1 mouse cellular context compared by ENCODE assay signal in the genomic region with DNA sequence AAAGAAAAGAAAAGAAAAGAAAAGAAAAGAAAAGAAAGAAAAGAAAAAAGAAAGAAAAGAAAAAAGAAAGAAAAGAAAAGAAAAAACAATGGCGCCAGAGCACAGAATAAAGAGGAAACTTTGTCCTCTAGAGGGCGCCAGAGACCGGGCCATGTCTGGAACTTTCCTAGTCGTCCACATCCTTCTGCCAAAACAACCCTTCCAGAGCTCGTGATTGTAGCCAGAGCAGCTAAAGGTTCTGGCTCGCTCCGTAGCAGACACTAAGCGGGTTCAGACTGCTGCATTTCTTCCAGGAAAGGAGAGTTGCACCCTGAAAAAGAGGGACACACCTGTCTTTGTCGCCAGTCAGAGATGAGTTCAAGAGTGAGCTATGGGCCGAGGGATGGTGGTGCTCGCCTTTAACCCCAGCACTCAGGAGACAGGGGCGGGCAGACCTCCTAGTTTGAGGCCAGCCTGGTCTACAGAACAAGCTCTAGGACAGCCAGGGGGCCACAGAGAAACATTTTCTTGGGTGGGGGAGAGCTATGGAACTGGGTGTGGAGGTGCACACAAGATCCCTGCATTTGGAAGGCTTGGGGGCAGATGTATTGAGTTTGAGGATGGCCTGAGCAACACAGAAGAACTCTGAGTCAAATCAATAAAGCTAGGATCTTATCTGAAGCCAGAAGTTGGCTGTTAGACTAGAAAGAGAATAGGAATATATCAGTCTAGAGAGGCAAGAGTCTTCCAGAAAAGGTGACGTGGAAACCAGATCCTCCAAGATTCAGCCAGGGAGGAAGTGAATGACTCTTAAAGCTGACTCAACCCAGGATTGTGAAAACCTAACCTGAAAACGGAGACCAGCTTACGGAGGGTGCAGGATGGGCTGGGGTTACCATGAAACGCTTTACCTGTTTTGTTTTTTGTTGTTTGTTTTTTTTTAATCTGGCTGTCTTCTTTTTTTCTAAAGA.
TF ChIP-seq lines count a peak whose summit lies in the region.

No protein-coding gene starts in this region.

TF ChIP-seq in MEL, 35 proteins besides CTCF, POLR2A, EP300 and RAD21 (continued from another document):
- TF ChIP-seq ZC3H11A (IDR thresholded peaks at IDR 0.05; ENCODE audit: low read depth, low read length) = peak; percentile 94
- TF ChIP-seq RCOR1 (IDR thresholded peaks at IDR 0.05; ENCODE audit: low read depth, low read length) = 0 out of 2 replicates have a peak, but pooled peaks have one; percentile 13
- TF ChIP-seq KAT2A (conservative IDR thresholded peaks at IDR 0.05; ENCODE audit: low read depth, low read length) = no peak
- peak; percentile 88 for TF ChIP-seq SMC3 (IDR thresholded peaks at IDR 0.05; ENCODE audit: low read depth, low read length)
- peak; percentile 79 for TF ChIP-seq ZNF384 (IDR thresholded peaks at IDR 0.05; ENCODE audit: low read depth, low read length)
